Mouse (Mus musculus) midbrain, embryonic 14.5 days (tissue): Measurements from ENCODE around the gene Lrrc49. TPM values are rescaled to one million over a fixed set of nuclear protein-coding genes. Genes with fewer than 3 reads are reported as not detected.

Experiments used
- ATAC-seq: fragments of 200-750 bp; cut with Nextera tagmentation; 2 replicates; pipeline ENCODE4 v1.8.0; 2017; ENCODE audit warnings: moderate number of reproducible peaks, moderate library complexity; ENCODE audit not compliant: low FRiP score, low TSS enrichment
- DNase-seq: peaks from one replicate; pipeline ENCODE4 v3.0.0-alpha.2; 2015
- H3K27ac ChIP-seq: fragments of 300-500 bp; sonication (generic); replicated peaks from 2 replicates; pipeline ENCODE4 v1.5.1; 2014; ENCODE audit warnings: mild to moderate bottlenecking, low read depth, low read length, moderate library complexity
- H3K27me3 ChIP-seq: fragments of 300-500 bp; sonication (generic); 2 replicates; pipeline ENCODE4 v1.6.1; 2014; ENCODE audit warnings: low read length, control low read depth, mixed read lengths; ENCODE audit not compliant: control insufficient read depth, insufficient read depth
- H3K36me3 ChIP-seq: fragments of 300-500 bp; sonication (generic); 2 replicates; pipeline ENCODE4 v1.6.1; 2014; ENCODE audit warnings: low read length, control low read depth; ENCODE audit not compliant: control insufficient read depth, insufficient read depth
- H3K4me1 ChIP-seq: fragments of 300-500 bp; sonication (generic); 2 replicates; pipeline ENCODE4 v1.6.1; 2014; ENCODE audit warnings: mild to moderate bottlenecking, antibody characterized with exemption, low read length, control low read depth; ENCODE audit not compliant: control insufficient read depth, insufficient read depth
- H3K4me2 ChIP-seq: fragments of 300-500 bp; sonication (generic); 2 replicates; pipeline ENCODE4 v1.6.1; 2014; ENCODE audit warnings: mild to moderate bottlenecking, low read length, moderate library complexity
- H3K4me3 ChIP-seq: fragments of 300-500 bp; sonication (generic); replicated peaks from 2 replicates; pipeline ENCODE4 v1.5.1; 2014; ENCODE audit warnings: low read depth, low read length
- H3K9ac ChIP-seq: fragments of 300-500 bp; sonication (generic); replicated peaks from 2 replicates; pipeline ENCODE4 v1.6.1; 2014; ENCODE audit warnings: mild to moderate bottlenecking, low read length, moderate library complexity
- H3K9me3 ChIP-seq: fragments of 300-500 bp; sonication (generic); 2 replicates; pipeline ENCODE4 v1.6.1; 2016; ENCODE audit warnings: low read length, control low read depth, mixed read lengths; ENCODE audit not compliant: control insufficient read depth
- WGBS: fragments of 180-500 bp; shearing (Covaris S2); extraction: QIAGEN DNeasy Blood & Tissue Kit; methylation state at CpG from one replicate; pipeline ENCODE4 v1.1.7; 2014; 5-methylcytosine and 5-hydroxymethylcytosine counted together
- polyA plus RNA-seq: library from polyadenylated mRNA; unstranded; fragments of >200 nt; fragmentation: Nextera tagmentation; extraction: Ambion mirVana; gene quantifications from 2 replicates; pipeline ENCODE4 v1.2.1, GENCODE M21; 2014

Lrrc49 gene
- polyA plus RNA-seq, 1 experiment from 2014 or later = 90.8 TPM

DNA sequence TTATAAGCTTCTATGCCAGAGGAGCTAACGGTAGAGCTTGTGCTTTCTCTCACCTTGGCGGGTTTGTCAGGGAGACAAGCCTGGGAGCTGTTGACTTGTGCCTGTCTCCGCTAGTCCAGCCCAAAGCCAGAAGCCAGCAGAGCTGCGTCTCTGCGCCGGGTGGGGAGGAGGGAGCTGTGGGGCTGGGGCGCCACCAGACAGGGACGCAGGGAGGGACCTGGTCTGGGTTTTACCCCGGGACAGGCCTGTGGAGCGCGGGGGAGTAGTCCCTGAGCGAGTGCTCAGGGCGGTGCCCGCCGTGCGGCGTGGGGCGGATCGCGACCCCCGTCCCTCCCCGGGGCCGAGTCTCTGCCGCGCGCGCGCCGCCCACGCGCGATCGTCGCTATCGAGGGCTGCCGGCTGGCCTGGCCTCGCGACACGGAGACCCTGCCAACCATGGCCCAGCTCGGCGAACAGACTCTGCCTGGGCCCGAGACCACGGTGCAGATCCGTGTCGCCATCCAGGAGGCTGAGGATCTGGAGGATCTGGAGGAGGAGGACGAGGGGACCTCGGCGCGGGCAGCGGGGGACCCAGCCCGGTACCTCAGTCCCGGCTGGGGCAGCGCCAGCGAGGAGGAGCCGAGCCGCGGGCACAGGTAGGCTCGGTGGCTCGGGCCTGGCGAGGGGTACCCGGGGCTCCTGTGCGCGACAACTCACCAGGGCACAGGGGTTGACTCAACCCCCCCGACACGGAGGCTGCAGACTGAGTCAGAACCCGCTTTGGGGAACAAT is 25.0 kb upstream of the Lrrc49 start, which contains the start of gene Larp6:
Larp6 (plus strand) TSS at position 219 of the 771 bp plus-strand sequence.
- Histone ChIP-seq H3K27me3 (no peaks in the 10 kb centered on the region), H3K9ac (peak within 1 kb of the TSS; percentile 86), H3K4me2 (peak within 1 kb of the TSS; percentile 96), H3K4me3 (peak within 1 kb of the TSS; percentile 59), H3K4me1 (peaks cover 17% of the 10 kb centered on the region), H3K36me3 (no peaks in the 10 kb centered on the region), H3K27ac (0 out of 2 replicates have a peak within 1 kb of the TSS, but pooled peaks have one; percentile 42), H3K9me3 (no peaks in the 10 kb centered on the region)
- WGBS = under 1% methylated on average over 65 of the region's 66 CpGs
- ATAC-seq = peak; percentile 43; the same call in 1 of the 2 replicates
- peak; percentile 73 for DNase-seq

GRCm38 (mm10) chr9:60712011-60712410 is 24.1 kb upstream of the Lrrc49 start:
- H3K36me3 ChIP-seq = no peaks in the 10 kb centered on the region
- no peak for ATAC-seq
- H3K27me3 ChIP-seq = no peaks in the 10 kb centered on the region
- peaks cover 17% of the 10 kb centered on the region for H3K4me1 ChIP-seq
- peak overlapping the region; percentile 96 for H3K4me2 ChIP-seq
- H3K9me3 ChIP-seq = no peaks in the 10 kb centered on the region
- H3K9ac ChIP-seq = no peak overlapping the region
- no peak overlapping the region for H3K27ac ChIP-seq
- H3K4me3 ChIP-seq = no peak overlapping the region
- WGBS = 82% methylated on average over 5 of the region's 5 CpGs
- DNase-seq = no peak

DNA sequence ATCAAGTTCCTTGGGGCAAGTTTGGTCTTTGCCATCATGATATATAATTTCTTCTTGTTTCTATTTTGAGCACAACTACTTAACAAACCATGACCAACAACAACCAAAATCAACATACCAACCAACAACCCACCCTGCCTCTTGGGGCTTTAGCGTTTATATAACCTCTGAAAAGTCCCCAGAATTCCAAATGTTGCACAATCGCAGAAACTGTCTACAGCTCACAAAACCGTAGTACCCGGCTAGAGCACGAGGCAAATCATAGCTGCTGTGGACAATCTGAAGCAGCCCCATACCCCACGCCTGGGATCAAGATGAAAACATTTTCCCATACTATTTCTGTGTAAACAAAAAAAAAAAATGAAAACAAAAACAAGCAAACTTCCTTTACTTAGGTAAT is 21.8 kb upstream of the Lrrc49 start:
- Histone ChIP-seq H3K4me2 (no peak overlapping the region), H3K9me3 (no peaks in the 10 kb centered on the region), H3K27ac (no peak overlapping the region), H3K36me3 (no peaks in the 10 kb centered on the region), H3K27me3 (no peaks in the 10 kb centered on the region), H3K4me1 (peaks cover 17% of the 10 kb centered on the region), H3K9ac (no peak overlapping the region), H3K4me3 (no peak overlapping the region)
- no peak for DNase-seq
- ATAC-seq = no peak
- WGBS = 89% methylated on average over 6 of the region's 6 CpGs

- Histone ChIP-seq H3K4me2 (no peak overlapping the region), H3K4me1 (peaks cover 10% of the 10 kb centered on the region), H3K4me3 (no peak overlapping the region), H3K9ac (no peak overlapping the region), H3K27me3 (no peaks in the 10 kb centered on the region), H3K27ac (no peak overlapping the region), H3K9me3 (no peaks in the 10 kb centered on the region), H3K36me3 (no peaks in the 10 kb centered on the region)
- no peak for DNase-seq
- ATAC-seq = no peak
- WGBS = 88% methylated on average over 5 of the region's 5 CpGs
Measured at GRCm38 (mm10) chr9:60708606-60709005, 20.6 kb upstream of the Lrrc49 start.

DNA sequence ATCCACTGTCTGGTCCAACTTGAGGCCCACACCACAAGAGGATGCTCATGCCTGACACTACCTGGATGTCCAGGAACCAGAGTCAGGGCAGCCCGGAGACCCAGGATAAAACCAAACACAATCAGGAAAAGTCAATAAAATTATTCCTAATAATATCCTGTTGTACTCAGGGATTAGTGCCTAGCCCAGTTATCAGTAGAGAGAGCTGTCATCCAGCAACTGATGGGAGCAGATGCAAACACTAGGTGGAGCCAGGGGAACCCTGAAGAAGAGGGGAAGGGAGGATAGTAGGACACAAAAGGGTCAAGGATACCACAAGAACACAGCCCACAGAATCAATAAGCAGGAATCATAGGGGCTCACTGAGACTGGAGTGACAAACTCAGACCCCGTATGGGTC is 19.6 kb upstream of the Lrrc49 start:
- DNase-seq = no peak
- no peaks in the 10 kb centered on the region for H3K36me3 ChIP-seq
- H3K9me3 ChIP-seq = no peaks in the 10 kb centered on the region
- ATAC-seq = no peak
- H3K4me2 ChIP-seq = no peak overlapping the region
- 0 out of 2 replicates have a peak, but pooled peaks cover 1% of the 10 kb centered on the region for H3K4me1 ChIP-seq
- WGBS = 95% methylated on average over 2 of the region's 2 CpGs
- no peaks in the 10 kb centered on the region for H3K27me3 ChIP-seq
- no peak overlapping the region for H3K9ac ChIP-seq
- no peak overlapping the region for H3K4me3 ChIP-seq
- H3K27ac ChIP-seq = no peak overlapping the region

DNA sequence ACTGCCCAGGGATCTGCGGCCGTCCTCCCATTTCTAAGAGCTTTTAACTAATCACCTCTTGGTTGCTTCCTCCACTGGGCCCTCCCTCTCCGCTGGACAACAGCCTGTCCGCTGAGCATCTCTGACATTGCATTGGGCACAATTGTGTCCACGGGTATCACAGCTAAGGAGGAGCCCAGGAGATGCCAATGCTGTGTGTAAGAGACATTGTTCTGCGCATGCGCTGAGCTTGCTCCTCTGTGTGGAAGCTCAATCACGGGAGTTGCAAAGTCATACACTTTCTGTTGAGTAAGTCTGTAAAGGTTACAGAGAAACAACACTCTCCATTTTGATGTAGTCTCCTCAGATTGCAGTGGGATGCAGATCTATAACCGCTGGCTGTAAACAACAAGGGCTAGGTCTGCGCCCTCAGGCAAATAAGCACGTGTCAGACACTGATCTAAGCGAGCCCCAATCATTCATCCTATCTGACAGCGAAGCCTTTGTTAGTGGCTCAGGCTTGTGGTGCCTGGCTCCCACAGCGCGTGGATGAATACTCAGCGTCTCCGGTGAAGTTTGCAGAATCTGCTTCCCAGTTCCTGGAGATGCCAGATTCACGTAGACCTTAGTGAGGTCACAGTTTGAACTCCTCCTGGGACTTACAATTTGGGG is 11.7 kb upstream of the Lrrc49 start:
- ATAC-seq (no peak), DNase-seq (peak; percentile 49)
- Histone ChIP-seq H3K4me1 (no peaks in the 10 kb centered on the region), H3K36me3 (no peaks in the 10 kb centered on the region), H3K9me3 (no peaks in the 10 kb centered on the region), H3K4me2 (no peak overlapping the region), H3K27ac (no peak overlapping the region), H3K27me3 (no peaks in the 10 kb centered on the region), H3K4me3 (no peak overlapping the region), H3K9ac (no peak overlapping the region)
- 73% methylated on average over 18 of the region's 18 CpGs for WGBS

- ATAC-seq (no peak), DNase-seq (no peak)
- no peak overlapping the region for H3K4me2 ChIP-seq
- H3K36me3 ChIP-seq = no peaks in the 10 kb centered on the region
- no peak overlapping the region for H3K9ac ChIP-seq
- no peaks in the 10 kb centered on the region for H3K9me3 ChIP-seq
- H3K27ac ChIP-seq = no peak overlapping the region
- H3K4me1 ChIP-seq = no peaks in the 10 kb centered on the region
- WGBS = 74% methylated on average over 6 of the region's 6 CpGs
- no peak overlapping the region for H3K4me3 ChIP-seq
- H3K27me3 ChIP-seq = no peaks in the 10 kb centered on the region
Measured at GRCm38 (mm10) chr9:60696271-60696985, 8.5 kb upstream of the Lrrc49 start.

DNA sequence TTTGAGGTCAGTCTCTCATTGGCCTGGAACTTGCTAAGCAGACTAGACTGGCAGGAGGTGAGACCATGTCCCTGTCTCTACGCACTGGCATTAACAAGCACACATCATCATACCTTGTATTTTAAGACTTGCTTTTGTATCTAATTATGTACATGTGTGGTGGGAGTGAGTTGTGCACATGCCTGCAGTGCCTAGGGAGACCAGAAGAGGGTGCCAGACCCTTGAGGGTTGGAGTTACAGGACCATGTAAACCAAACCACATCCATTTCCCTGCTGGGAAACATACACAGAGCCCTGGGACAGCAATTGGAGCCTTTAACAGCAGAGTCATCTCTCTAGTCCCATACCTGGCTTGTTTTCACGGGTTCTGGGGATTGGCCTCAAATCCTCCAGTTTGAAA is 6.0 kb upstream of the Lrrc49 start:
- Histone ChIP-seq H3K9ac (no peak overlapping the region), H3K36me3 (no peaks in the 10 kb centered on the region), H3K4me2 (no peak overlapping the region), H3K4me3 (no peak overlapping the region), H3K27me3 (no peaks in the 10 kb centered on the region), H3K9me3 (no peaks in the 10 kb centered on the region), H3K4me1 (no peaks in the 10 kb centered on the region), H3K27ac (no peak overlapping the region)
- WGBS = 56% methylated on average over 2 of the region's 2 CpGs
- DNase-seq (no peak), ATAC-seq (no peak)
